Mouse (Mus musculus) forebrain, embryonic 14.5 days (tissue): ENCODE data around the gene Idh3b. TPM values are rescaled to one million over a fixed set of nuclear protein-coding genes. Genes with fewer than 3 reads are reported as not detected.

Experiments
- ATAC-seq: fragments of 200-750 bp; cut with Nextera tagmentation; 2 replicates; pipeline ENCODE4 v1.8.0; 2017; ENCODE audit warnings: mild to moderate bottlenecking, moderate library complexity
- DNase-seq: peaks from one replicate; pipeline ENCODE4 v3.0.0-alpha.2; 2015; ENCODE audit warnings: low spot score
- H3K27ac ChIP-seq: fragments of 300-500 bp; sonication (generic); 2 replicates; pipeline ENCODE4 v1.5.1; 2014; ENCODE audit warnings: low read depth, mild to moderate bottlenecking, control low read depth, low read length, moderate library complexity
- H3K27me3 ChIP-seq: fragments of 300-500 bp; sonication (generic); replicated peaks from 2 replicates; pipeline ENCODE4 v1.6.1; 2014; ENCODE audit warnings: low read length, control low read depth, mixed read lengths; ENCODE audit not compliant: control insufficient read depth, insufficient read depth
- H3K36me3 ChIP-seq: fragments of 300-500 bp; sonication (generic); 2 replicates; pipeline ENCODE4 v1.6.1; 2014; ENCODE audit warnings: low read length, control low read depth; ENCODE audit not compliant: control insufficient read depth, insufficient read depth
- H3K4me1 ChIP-seq: fragments of 300-500 bp; sonication (generic); 2 replicates; pipeline ENCODE4 v1.6.1; 2014; ENCODE audit warnings: antibody characterized with exemption, low read length, control low read depth; ENCODE audit not compliant: control insufficient read depth, insufficient read depth
- H3K4me2 ChIP-seq: fragments of 300-500 bp; sonication (generic); 2 replicates; pipeline ENCODE4 v1.6.1; 2014; ENCODE audit warnings: mild to moderate bottlenecking, control low read depth, low read length
- H3K4me3 ChIP-seq: fragments of 300-500 bp; sonication (generic); 2 replicates; pipeline ENCODE4 v1.5.1; 2014; ENCODE audit warnings: low read depth, low read length, control low read depth
- H3K9ac ChIP-seq: fragments of 300-500 bp; sonication (generic); 2 replicates; pipeline ENCODE4 v1.6.1; 2014; ENCODE audit warnings: mild to moderate bottlenecking, low read length, control low read depth, moderate library complexity
- H3K9me3 ChIP-seq: fragments of 300-500 bp; sonication (generic); replicated peaks from 2 replicates; pipeline ENCODE4 v1.6.1; 2016; ENCODE audit warnings: low read length, control low read depth, mixed read lengths; ENCODE audit not compliant: control insufficient read depth
- WGBS: fragments of 180-500 bp; shearing (Covaris S2); extraction: QIAGEN DNeasy Blood & Tissue Kit; methylation state at CpG from one replicate; pipeline ENCODE4 v1.1.7; 2014; 5-methylcytosine and 5-hydroxymethylcytosine counted together
- polyA plus RNA-seq: library from polyadenylated mRNA; unstranded; fragments of >200 nt; fragmentation: Nextera tagmentation; extraction: Ambion mirVana; gene quantifications from 2 replicates; pipeline ENCODE4 v1.2.1, GENCODE M21; 2014

Idh3b gene
- polyA plus RNA-seq, 1 experiment from 2014 or later, result 184 TPM

DNA sequence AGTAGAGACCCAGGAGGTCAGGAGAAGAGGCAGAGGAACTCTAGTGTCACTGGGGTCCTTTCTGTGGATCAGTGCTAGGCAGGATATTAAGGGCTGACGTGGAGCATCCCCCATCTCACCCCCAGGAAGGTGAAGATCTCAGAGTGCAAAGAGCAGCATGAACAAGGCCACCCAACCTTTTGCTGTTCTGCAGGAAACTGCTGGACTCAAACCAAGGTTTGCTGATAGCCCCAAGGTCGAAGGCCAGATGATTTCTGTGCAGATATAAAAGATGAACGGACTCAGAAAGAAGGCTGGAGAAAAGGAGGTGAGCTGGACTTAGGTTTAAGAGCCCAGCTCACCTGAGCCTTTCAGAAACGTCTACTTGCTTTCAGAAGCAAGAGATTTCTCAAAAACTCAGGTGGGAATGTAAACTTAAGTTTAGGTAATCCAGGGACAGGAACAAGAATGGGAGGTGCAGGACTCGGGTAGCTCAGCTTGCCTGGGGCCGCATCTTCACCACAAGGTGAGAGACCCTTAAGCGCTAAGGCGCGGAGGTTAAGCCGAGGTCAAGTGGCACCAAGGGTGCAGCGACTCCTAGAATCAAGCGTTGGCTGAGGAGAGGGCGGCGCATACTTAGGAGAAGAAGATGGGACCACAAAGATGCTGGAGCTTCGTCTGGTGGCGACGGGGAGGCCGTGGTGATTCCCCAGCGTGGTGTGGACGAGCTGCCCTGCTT lies 10.0 kb upstream of the Idh3b start:
- DNase-seq (peak; percentile 37), ATAC-seq (peak; percentile 1; the same call in 1 of the 2 replicates)
- H3K4me2 ChIP-seq, result peak overlapping the region; percentile 67
- peak overlapping the region; percentile 83 for H3K9ac ChIP-seq
- H3K4me1 ChIP-seq, result peaks cover 6% of the 10 kb centered on the region
- H3K9me3 ChIP-seq, result no peaks in the 10 kb centered on the region
- peak overlapping the region; percentile 71 for H3K4me3 ChIP-seq
- peak overlapping the region; percentile 81; the same call in 1 of the 2 replicates for H3K27ac ChIP-seq
- no peaks in the 10 kb centered on the region for H3K27me3 ChIP-seq
- peaks cover 9% of the 10 kb centered on the region; the same call in 1 of the 2 replicates for H3K36me3 ChIP-seq
- 8% methylated on average over 20 of the region's 20 CpGs for WGBS

DNA sequence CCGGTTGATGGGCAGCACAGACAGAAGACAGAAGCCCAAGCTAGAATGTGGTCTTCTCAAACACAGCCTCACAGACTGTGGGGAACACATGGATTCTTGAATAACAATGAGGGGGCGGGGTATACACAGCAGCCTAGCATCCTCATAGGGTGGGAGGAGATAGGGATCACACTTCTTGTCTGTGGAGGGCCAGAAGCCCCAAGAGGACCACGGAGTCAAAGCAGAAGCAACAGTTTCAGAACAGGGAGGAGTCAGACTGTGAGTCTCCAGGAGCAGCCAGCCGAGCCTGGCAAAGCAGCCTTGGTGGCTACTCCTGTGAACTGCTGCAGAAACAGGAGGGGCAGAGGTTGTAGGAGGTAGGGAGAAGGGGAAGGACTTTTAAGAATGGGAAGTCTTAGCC lies 9.1 kb upstream of the Idh3b start:
- Histone ChIP-seq H3K27ac (no peak overlapping the region), H3K9me3 (no peaks in the 10 kb centered on the region), H3K4me3 (no peak overlapping the region), H3K4me2 (no peak overlapping the region), H3K36me3 (peaks cover 7% of the 10 kb centered on the region; the same call in 1 of the 2 replicates), H3K4me1 (peaks cover 6% of the 10 kb centered on the region), H3K9ac (no peak overlapping the region), H3K27me3 (no peaks in the 10 kb centered on the region)
- WGBS, result 13% methylated on average over 4 of the region's 4 CpGs
- ATAC-seq (no peak), DNase-seq (peak; percentile 53)

DNA sequence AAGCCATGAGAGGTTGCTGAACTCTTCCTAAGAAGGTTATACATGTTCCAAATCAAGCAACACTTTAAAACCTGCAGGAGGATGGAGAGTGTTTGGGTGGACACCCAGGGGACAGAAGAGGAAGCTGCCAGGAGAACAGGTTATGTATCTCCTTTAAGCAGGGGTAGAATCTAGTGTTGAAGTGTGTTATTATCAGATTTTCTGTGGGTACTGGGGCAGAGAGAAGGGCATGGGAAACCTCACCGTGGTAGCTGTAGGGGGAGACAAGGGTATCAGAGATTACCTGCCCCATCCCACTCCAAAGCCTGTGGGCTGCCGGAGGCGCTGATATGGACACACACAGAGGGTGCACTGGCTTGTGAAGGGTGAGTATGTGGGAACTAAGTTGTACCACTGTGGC lies 8.7 kb upstream of the Idh3b start:
- H3K4me1 ChIP-seq, result peaks cover 6% of the 10 kb centered on the region
- no peak overlapping the region for H3K4me2 ChIP-seq
- no peak overlapping the region for H3K9ac ChIP-seq
- H3K27me3 ChIP-seq, result no peaks in the 10 kb centered on the region
- H3K4me3 ChIP-seq, result no peak overlapping the region
- 0 out of 2 replicates have a peak, but pooled peaks cover 3% of the 10 kb centered on the region for H3K36me3 ChIP-seq
- DNase-seq (no peak), ATAC-seq (no peak)
- WGBS, result 41% methylated on average over 3 of the region's 3 CpGs
- no peaks in the 10 kb centered on the region for H3K9me3 ChIP-seq
- no peak overlapping the region for H3K27ac ChIP-seq

DNA sequence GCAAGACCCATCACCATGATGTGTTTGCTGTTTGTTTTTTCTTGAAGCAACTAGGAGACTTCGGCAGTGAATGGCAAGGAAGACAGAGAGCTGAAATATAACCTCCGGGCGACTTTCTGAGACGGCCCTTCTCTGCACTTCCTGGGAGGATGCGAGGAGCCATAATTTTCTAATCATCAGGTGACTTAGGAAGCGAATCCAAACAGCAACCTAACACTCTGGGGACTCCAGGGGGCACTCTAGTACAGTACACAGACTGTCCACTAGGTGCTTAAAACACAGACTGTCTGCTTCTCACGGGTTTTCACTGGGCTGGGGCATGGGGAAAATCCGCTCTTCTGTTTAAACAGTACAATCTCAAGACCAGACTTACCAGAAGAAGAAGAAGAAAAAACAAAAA lies 7.1 kb upstream of the Idh3b start:
- no peaks in the 10 kb centered on the region for H3K27me3 ChIP-seq
- DNase-seq (peak; percentile 92), ATAC-seq (peak; percentile 30; the same call in 1 of the 2 replicates)
- no peak overlapping the region for H3K4me3 ChIP-seq
- no peak overlapping the region for H3K9ac ChIP-seq
- H3K4me2 ChIP-seq, result no peak overlapping the region
- H3K36me3 ChIP-seq, result no peaks in the 10 kb centered on the region
- H3K4me1 ChIP-seq, result peaks cover 5% of the 10 kb centered on the region
- H3K9me3 ChIP-seq, result no peaks in the 10 kb centered on the region
- WGBS, result 20% methylated on average over 8 of the region's 8 CpGs
- H3K27ac ChIP-seq, result no peak overlapping the region

- H3K27ac ChIP-seq, result no peak overlapping the region
- no peaks in the 10 kb centered on the region for H3K27me3 ChIP-seq
- H3K4me2 ChIP-seq, result no peak overlapping the region
- no peak overlapping the region for H3K4me3 ChIP-seq
- H3K9ac ChIP-seq, result no peak overlapping the region
- no peak for DNase-seq
- no peaks in the 10 kb centered on the region for H3K4me1 ChIP-seq
- H3K36me3 ChIP-seq, result no peaks in the 10 kb centered on the region
- WGBS, result 69% methylated on average over 4 of the region's 4 CpGs
- no peaks in the 10 kb centered on the region for H3K9me3 ChIP-seq
- ATAC-seq, result no peak
Measured at GRCm38 (mm10) chr2:130289086-130289485, 4.7 kb upstream of the Idh3b start.

DNA sequence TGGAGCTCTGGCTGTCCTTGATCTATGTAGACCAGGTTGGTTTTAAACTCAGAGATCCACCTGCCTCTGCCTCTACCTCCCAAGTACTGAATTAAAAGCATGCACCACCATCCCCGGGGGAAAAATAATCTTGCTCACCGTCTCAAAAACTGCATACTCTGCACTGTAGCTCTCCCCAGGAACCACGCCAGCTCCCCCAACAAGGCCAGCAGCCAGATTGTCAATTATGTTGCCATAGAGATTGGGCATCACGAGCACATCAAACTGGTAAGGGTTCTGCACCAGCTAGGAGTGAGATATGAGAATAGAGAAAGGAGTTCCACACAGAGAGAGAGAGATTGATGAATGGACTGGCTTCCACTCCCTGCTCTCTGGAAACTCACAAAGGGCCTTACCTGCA lies 3.5 kb downstream of the Idh3b start:
- WGBS, result 59% methylated on average over 4 of the region's 4 CpGs
- peaks cover 61% of the 10 kb centered on the region for H3K36me3 ChIP-seq
- DNase-seq, result peak; percentile 38

GRCm38 (mm10) chr2:130280224-130280623 lies 4.1 kb downstream of the Idh3b start:
- Histone ChIP-seq H3K4me1 (peaks cover 8% of the 10 kb centered on the region; the same call in 1 of the 2 replicates), H3K4me2 (no peak overlapping the region), H3K27me3 (no peaks in the 10 kb centered on the region), H3K9ac (no peak overlapping the region), H3K36me3 (peaks cover 65% of the 10 kb centered on the region), H3K27ac (no peak overlapping the region), H3K9me3 (no peaks in the 10 kb centered on the region), H3K4me3 (no peak overlapping the region)
- ATAC-seq, result no peak
- no peak for DNase-seq
- WGBS, result 60% methylated on average over 7 of the region's 7 CpGs

More for the DNA sequence above, 3.5 kb downstream of the Idh3b start:
- Histone ChIP-seq H3K4me1 (peaks cover 3% of the 10 kb centered on the region; the same call in 1 of the 2 replicates), H3K9me3 (no peaks in the 10 kb centered on the region), H3K9ac (no peak overlapping the region), H3K4me3 (no peak overlapping the region), H3K4me2 (no peak overlapping the region), H3K27ac (no peak overlapping the region), H3K27me3 (no peaks in the 10 kb centered on the region)
- no peak for ATAC-seq

DNA sequence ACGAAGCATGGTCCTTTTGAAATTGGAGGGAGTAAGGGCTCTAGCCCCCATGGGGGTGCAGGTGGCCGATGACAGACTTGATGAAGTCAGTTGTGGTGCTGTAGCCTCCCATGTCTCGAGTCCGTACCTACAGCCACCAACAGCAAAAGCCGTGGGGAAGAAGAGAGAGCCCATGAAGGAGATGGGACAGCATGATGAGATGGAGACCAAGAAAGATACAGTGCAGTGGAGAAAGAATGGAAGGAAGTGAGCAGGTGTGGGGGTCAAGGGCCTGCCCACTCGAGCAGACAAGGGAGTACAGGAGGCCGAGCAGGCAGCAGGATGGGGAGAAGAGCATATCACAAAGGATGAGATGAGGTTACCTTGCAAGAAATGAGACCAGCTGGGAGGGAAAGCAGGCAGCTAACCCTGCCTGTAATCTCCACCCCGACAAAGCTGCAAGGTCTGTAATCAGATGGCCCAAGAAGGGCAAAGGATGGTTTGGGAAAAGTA lies 4.7 kb downstream of the Idh3b start:
- H3K27ac ChIP-seq, result no peak overlapping the region
- no peaks in the 10 kb centered on the region for H3K27me3 ChIP-seq
- H3K9ac ChIP-seq, result no peak overlapping the region
- ATAC-seq, result no peak
- H3K4me2 ChIP-seq, result no peak overlapping the region
- H3K4me1 ChIP-seq, result peaks cover 8% of the 10 kb centered on the region; the same call in 1 of the 2 replicates
- no peak for DNase-seq
- WGBS, result 32% methylated on average over 8 of the region's 8 CpGs
- H3K36me3 ChIP-seq, result peaks cover 65% of the 10 kb centered on the region
- no peak overlapping the region for H3K4me3 ChIP-seq
- H3K9me3 ChIP-seq, result no peaks in the 10 kb centered on the region

DNA sequence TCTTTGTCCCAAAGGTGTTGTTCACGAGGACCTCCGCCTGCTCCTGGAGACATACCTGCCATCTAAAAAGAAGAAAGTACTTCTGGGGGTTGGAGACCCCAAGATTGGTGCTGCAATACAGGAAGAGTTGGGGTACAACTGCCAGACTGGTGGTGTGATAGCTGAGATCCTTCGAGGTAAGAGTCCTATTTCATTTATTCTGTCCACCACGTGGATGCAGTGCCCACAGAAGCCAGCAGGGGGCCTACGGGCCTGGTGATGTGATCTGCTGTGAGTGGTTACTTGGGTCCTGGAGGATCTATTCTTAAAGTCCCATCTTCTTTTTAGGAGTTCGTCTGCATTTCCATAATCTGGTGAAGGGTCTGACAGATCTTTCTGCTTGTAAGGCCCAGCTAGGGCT lies 8.7 kb downstream of the Idh3b start:
- Histone ChIP-seq H3K9ac (peak overlapping the region; percentile 79), H3K4me1 (peaks cover 7% of the 10 kb centered on the region), H3K27me3 (no peaks in the 10 kb centered on the region), H3K27ac (no peak overlapping the region), H3K9me3 (no peaks in the 10 kb centered on the region), H3K36me3 (peaks cover 50% of the 10 kb centered on the region), H3K4me2 (peak overlapping the region; percentile 90), H3K4me3 (peak overlapping the region; percentile 73)
- ATAC-seq (no peak), DNase-seq (peak; percentile 55)
- WGBS, result 35% methylated on average over 6 of the region's 6 CpGs
